Mouse (Mus musculus) 3134 (cell line): Measurements from ENCODE around the gene Kif21a.

ENCODE experiments used
- DNase-seq: peaks from one replicate; pipeline ENCODE4 v3.0.0-alpha.2; 2011; ENCODE audit warnings: low spot score; ENCODE audit not compliant: insufficient read length; ENCODE audit errors: extremely low read depth

The Kif21a gene

DNA sequence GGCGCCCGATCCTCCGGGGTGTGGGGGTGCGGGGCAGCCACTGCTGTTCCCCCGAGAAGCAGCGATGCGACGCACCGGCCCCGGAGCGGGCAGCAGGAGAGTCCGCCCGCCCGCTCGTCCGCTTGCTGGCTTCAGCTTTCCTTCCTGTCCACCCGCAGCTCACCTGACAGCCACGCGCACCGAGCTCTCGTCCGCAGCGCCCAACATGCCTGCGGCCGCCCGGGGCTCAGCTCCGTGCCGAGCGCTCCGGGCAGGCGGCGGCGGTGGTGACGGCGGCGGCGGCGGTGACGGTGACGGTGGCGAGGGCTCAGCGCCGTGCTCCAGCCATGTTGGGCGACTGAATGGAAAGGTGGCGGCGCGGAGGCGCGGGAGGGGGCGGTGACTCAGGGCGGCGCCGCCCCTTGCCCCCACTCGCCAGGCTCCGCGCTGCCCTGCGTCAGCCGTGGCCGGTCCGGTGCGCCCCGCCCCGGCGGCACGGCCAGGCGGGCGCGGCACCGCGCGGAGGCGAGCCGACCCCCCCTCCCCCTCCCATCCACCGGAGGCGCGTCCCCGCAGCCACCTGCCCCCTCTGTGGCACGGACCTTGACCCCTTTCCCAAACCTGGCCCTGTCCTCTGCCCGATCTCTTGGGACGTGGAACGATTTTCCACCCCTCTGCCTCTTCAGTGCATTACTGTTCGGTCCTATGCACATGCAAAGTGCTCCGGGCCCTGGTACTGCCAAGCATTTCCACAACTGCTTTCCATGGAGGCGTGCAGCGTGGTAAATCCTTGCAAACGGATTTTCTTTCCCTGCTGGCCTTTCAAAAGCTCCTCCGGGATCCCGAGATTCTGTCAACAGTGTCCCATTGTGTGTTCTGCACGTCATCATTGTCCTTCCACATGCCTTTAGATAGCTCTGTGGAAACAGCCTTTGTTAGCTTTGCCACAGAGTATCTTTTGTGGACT is at the start of gene Kif21a:
Gene Kif21a, minus strand, starts transcription at position 453 of the 946 bp plus-strand sequence.
- peak; percentile 79 for DNase-seq

DNA sequence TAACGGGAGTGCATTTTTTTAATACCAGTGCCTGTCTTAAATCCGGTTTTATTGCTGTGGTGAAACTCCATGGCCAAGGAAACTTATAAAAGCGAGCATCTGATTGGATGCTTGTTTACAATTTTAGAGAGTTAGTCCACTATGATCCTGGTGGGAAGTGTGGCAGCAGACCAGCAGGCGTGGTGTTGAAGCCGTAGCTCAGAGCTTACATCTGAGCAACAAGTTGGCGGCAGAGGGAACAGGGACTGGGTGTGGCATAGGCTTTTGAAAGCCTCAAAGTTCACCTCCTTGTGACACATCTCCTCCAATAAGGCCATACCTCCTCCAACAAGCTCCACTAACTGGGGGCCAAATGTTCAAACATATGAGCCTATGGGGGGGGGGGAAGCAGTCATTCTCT is 46.9 kb upstream of the Kif21a start:
- DNase-seq: no peak

DNA sequence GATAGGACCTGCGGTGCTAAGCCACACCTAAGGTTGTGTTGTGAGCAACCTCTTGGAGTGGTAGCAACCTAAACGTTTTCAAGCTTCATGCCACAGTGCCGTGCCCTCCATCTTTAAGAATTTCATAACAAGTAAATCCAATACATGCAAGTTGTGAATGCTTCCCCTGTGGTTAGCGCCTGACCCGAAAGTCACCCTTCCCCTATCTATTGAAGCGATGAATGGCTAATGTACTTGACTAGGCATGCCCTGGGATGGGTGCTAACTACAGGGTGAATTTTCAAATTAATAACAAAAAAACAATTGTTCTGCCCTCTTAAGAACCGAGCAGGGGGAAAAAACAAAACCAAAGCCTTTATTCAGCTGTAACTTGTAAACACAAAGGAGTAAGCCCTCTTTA is 39.7 kb upstream of the Kif21a start:
- DNase-seq: no peak

DNA sequence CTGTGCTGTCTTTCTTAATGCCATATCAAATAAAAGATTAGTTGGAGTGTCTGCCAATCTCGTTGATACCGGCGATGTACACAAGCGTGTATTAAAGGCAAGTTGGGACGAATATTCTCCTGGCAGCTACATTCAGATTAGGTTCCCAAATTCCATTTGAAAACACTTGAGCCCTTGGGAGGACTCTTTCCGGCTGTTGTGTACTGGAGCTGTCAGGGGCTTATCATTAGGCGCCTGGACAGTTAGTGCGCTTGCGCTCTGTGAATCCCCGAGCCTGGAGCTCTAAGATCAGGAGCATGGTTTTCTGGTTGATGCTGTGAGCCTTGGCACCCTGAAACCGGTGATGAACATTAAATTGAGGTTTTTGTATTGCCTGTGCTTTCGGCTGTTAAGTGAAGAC is 38.3 kb upstream of the Kif21a start:
- DNase-seq: no peak

DNA sequence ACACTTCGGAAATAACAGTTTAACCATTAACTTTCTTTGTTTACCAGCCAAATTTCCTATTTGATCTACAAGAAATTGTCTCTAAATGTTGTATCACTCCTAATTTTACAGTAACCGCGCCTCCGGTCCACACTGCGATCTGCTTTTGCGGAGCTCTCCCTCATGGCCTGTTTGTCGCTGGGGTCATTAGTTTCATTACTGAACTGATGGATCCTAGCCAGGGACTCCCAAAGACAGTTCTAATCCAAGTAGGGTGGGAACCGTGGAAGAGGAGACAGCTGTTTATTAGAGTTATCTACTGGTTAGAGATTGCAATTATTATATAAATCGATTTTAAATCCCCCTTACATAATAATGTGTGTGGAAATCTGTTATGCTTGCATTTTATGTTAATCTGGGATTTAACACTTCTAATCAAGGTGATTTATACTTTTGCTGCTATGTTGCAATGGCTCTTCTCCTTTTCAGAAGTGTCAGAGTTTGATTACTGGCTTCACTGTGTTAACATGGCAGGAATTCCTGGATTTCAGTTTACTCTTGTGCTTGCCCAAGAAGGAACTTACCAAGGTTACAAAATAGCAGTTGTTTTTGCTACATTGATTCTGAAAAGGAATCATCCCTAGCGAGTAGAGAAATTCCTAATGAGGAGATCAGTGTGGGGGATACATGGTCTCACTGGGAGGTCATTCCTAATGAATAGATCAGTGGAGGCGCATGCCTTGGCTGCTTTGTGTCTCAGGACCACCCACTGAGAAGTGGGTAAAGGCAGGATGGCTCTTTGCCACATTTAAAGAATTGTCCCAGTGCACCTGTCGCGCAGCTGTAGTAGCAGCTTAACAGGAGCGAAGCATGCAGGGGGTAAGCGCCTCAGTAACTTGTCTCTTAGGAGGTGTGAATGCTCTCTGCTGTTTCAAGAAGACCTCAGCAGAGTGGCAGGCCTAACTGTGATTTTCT is 28.0 kb upstream of the Kif21a start:
- DNase-seq: no peak

DNA sequence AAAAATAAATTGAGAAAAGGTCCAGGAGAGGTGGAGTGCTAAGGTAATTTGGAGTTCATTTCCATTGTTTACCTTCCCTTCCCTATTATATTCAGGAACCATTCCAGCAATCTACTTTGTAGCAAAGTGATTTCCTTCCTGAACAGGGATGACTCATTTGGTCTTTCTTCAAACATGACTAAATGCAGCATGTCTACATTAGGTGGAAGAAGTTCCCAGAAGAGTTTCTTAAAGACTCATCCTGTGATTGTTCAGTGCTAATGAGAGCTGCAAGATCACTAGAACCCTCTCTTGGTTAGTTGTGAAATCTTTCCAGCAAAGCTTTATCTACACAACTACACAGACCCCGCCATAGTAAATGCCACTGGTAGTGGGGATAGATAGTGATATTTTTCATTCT is 22.7 kb upstream of the Kif21a start:
- DNase-seq: no peak

DNA sequence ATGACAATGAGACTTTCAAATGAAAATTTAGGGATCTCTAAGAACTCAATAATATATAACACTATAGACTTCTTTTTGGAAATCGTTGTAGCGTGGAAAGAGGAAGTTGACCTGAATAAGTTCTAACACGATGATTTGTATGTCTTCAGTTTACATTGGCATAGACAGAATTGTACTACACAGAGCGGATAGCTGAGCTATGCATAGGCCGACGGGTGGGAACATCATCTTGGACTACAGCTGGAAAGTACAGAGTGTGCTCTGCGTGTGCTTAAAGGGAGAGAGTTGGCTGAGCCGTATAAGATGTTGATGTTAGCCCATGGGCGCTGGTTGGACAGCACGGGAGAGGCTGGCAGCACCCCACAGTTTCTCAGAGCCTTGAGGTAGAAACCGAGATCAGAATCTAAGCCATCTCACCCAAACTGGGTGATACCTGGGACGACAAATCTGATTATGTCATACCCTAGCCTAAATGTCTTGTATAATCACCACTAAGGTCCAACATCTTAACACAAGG is 14.6 kb upstream of the Kif21a start:
- DNase-seq: no peak

DNA sequence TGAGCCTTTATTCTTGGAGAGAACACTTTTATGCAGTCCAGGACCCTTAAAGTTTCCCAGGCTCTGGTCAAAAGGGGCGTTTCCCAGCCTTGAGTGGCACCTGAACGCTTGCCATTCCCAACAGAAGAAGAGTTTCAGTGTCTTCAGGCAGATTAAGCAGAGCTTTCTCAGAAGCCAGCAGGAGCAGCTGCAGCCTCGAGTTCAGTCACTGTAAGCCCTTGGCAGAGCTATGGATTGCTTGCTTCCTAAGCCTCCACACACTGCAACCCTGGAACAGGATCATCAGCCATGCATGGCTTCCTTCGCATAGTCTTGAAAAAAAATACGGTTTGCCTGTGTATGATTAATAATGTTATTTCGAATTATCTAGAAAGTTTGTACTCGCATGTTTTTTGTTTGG is 14.1 kb upstream of the Kif21a start:
- no peak for DNase-seq

DNA sequence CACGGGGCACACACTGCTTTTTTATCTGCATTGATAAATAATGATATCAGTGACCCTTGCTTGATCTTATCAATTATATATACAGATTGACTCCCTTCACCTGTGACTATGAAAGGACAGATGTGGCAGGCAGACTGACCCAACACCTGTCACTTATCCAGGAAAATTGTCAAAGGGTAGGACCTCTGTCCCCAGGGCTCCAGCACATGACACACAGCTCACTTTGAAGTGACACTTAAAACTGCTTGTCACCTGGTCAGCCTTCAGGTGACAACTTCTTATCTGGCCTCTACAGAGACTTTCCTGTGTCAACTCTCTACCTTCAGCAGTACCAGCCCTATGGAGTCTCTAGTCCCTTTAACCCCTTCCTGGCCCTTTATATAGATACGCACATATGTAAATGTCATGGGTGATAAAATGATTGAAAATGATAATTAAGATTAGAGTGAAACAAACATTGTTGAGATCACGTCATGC is 7.2 kb upstream of the Kif21a start:
- no peak for DNase-seq

DNA sequence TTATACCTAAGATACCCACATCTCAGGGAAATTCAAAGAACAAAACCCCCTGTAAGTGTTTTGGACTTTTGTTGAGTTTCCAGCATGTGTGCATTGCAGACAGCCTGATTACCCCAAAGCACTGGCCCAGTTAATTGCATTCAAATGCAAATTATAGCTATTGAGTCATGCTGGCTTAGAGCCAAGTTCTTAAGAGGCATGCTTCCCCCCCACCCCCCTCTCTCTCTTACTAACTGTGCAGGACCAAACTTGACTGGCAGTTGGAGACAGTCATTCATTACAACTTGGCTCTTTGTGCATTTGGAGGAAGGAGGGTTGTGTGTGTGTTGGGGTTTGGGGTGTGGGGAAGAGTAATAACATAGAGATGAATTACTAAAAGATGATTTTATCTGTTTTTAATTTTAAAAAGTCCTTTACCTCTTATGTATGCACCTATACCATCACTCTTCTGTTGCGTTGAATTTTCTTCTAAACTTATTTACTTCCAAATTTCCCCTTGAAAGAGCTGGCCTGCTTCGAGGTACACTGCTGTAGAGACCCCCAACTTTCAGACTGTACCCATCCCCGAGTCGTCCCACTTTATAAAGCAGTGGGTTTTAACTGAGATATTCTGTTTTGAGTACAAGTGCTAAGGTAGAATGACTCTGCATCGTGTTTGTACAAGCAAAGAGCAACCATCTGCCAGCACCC is 6.6 kb upstream of the Kif21a start:
- no peak for DNase-seq

DNA sequence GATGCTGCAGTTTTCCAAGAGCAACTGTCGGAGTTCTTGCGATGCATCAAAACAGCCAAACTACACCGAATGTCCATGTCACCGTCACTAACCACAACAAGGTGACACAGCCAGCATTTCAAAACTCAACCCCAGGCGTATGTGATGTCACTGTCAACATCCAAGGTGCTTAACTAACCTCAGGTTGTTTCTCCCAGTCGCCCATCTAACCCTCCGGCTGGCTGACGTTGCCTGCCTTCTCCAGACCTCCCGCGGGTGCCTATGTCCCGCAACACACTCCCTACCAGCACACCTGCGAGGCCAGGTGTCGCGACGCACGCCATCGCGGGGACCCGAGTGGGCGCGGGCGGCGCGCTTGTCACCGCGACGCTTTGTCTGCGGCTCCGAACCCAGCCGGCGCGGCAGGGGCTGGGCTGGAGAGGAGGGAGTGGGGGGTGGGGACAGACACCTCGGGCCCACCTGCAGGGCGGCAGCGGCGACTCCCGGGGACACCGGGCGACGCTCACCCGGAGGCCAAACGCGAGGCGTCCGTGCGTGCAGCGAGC is 725 bp downstream of the Kif21a start:
- DNase-seq: no peak

DNA sequence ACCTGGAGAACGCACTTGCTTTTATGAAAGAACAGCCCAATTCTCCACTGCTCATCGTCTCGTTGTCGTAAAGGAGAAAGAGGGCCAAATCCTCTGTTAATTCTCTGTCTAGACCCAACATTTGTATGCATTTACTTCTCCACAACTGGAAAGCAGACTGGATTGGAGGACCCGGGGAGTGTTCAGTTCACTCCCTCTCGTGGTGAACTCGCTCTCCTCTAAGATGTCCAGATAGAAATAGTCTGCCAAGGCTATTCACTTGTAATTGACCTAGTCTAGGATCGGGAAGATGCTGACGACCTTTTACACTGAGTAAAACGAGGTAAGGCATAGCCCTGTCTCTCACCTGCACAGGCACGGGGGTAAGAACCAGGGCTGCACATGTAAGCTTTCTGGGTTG is 2.1 kb downstream of the Kif21a start:
- DNase-seq: no peak

DNA sequence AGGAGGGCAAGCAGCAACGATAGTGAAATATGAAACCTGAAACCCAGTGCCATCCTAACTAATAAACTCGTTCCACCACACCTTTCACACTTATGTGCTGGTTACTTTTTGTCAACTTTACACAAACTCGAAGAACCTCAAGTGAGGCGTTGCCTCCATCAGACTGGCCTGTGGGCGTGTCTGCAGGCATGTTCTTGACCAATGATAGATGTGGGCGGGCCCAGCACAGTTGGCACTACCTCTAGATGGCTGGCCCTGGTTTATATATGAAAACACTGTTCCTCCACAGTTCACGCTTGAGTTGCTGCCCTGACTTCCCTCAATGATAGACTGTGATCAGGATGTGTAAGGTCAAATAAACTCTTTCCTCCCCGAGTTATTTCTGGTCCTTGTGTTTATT is 3.2 kb downstream of the Kif21a start:
- DNase-seq: no peak

DNA sequence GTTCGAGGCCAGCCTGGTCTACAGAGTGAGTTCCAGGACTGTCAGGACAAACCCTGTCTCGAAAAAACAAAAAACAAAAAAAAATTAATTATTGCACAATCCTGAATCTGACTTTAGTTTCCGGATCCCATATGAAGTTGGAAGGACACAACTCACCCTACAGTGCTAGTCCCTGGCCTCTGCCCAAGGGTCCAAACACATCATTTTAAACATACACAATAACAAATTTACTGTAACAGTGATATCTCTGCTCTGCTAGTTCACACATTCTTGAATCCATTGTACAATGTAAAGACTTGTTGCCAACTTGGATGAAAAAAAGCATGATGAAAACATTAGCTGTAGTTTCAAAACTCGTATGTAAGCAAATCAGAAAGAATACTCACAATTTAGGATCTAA is 6.5 kb downstream of the Kif21a start:
- no peak for DNase-seq

DNA sequence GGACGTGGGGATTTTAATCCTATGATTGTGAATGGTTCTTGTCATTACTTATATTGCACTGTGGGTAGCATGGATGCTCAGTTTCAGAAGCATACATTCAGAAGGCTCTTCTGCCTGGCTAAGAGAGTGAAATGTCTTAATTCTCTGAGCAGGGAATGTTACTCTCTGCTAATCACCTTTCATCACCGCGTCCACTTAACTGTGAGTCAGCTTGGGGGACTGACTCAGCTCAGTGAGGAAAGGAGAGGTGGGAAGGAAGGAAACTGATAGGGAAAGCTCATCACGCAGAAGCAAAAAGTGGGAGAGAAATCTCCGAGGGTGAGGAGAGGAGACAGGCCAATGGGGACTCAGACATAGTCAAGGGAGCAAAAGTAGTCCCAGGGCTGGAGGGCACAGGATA is 10.9 kb downstream of the Kif21a start:
- peak; percentile 28 for DNase-seq

DNA sequence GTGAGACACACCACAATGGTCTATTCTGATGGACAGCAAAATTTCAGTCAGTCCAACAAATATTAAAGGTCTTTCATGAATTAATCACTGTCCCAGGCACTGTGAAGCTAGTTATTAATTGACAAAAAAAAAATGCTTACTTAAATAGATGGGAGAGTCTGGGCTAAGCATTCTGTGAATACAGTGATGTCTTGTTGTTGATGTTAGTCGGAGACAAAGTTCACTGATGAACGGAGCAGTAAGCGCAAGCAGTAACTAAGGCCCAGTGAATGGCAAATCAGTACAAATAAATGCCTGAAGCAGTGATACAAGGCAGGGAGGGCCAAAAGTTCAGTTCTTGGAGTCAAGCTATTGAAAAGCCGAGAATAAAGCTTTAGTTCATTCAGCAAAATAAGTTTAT is 15.7 kb downstream of the Kif21a start:
- no peak for DNase-seq

DNA sequence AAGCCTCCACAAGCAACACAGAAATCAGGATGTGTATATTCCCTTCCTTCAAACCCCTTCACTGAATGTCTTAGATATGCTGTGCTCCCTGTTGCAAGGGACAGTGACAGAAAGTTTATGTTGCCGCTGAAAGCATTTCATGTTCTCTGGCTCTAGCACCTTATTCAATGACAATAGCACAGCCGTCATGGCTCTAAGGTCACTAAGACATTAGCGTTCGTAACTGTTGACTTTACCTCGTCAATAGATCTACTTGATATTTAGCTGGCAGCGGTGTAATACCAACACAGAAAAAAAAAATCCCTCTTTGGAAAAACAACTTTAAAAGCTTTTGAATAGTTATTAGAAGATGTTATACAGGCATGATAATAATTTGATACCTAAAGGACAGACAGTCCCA is 16.2 kb downstream of the Kif21a start:
- DNase-seq: no peak

DNA sequence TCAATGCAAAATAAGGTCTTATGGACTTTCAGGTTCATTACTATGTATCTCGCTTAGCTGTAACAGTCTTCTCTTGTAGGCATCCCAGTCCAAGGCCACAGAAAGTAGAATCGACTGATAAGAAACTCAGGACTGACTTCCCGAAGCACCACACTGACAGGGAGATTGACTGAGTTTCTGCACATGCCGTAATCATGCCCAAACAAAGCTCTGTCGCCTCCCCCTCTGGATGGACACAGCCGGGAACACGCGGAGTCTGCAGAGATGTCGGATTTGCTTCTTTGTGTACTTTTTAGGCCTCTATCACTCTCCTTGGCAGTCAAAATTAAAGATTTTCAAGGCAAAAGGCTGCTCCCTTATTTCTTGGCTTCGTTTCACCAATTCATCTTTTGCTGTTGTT is 20.8 kb downstream of the Kif21a start:
- no peak for DNase-seq

DNA sequence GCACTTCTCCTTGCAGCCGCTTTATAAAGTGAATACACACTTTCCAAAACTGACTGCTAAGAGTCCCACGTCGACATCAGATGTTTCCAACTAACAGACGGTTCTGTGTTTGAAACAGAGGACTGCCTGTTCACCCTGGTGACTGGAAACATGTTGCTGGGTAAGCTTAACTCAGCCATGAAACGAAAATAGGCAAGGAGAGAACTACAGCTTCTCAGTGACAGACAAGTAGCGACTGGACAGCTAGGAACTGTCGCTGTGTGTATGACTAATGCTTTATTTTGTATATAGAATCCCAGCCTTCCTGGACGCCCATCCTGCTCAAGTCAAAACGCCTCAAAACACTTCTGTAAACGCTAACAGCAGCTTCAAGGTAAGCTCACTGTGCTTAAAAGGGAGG is 21.3 kb downstream of the Kif21a start:
- no peak for DNase-seq

DNA sequence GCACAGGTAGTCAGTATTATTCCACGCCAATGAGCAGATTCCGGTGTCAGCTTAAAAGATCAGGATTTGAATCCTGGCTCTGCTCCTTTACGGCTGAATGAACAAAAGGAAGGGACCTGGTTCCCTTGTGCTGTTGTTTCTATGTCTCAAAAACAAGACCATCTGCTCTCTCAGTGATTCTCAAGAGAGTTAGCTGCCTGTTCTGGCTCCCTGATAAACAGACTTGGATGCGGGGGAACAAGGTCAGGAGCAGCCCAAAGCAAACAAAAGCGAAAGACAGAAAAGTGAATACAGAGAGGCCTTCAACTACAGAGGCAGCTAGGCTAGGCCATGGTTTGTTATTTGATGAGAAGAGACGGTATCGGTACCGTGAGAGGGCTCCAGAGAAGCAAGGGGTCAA is 27.5 kb downstream of the Kif21a start:
- no peak for DNase-seq

DNA sequence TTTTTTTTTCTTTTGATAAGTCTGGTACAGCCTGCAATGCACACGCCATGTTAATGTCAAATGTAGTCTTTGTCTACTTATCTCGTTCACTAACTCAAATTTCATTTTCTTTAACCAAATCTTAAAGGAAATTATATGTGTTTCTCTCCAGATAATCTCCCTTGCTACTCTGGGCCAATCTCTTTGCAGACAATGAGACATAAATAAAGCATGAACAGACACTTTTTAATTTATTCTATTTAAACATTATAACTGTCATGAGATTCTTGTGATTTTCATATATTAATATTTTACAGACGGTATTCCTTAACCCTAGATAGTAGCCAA is 30.9 kb downstream of the Kif21a start:
- DNase-seq: no peak
